Mouse (Mus musculus): ENCODE results near the gene Zfp385a. TPM values are rescaled to one million over a fixed set of nuclear protein-coding genes. Genes with fewer than 3 reads are reported as not detected.

Gene Zfp385a
- polyA plus RNA-seq, 1 experiment from 2014 or later = 24.3 TPM

DNA sequence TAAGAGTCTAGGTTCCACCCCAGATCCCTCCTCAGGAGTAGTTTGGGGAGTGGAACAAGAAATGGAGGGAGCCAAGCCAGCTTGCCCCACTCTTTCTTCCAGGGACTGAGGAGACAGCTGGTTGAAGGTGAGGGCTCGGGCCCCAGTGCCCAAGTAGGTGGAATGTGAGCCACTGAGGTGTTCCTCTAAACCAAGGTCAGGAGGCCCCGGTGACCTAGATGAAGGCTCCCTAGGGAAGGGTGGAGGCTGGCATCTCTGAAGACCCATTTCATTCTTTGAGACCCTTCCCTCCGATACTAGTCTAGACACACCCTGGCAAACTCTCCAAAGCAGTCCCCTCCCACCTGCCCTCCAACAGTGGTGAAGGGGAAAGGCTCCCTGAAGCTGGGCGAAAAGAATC, 17.5 kb downstream of the Zfp385a start:
- Histone ChIP-seq H3K9me3 (replicated peaks) (no peaks in the 10 kb centered on the region), H3K4me3 (peak overlapping the region; percentile 76), H3K27ac (replicated peaks) (peak overlapping the region; percentile 95), H3K27me3 (ENCODE audit: low read depth, poor library complexity, severe bottlenecking) (no peaks in the 10 kb centered on the region), H3K4me1 (peaks cover 48% of the 10 kb centered on the region), H3K36me3 (peaks cover 34% of the 10 kb centered on the region)
- WGBS = 59% methylated on average over 4 of the region's 4 CpGs
- no peak for DNase-seq (ENCODE audit: low spot score)

DNA sequence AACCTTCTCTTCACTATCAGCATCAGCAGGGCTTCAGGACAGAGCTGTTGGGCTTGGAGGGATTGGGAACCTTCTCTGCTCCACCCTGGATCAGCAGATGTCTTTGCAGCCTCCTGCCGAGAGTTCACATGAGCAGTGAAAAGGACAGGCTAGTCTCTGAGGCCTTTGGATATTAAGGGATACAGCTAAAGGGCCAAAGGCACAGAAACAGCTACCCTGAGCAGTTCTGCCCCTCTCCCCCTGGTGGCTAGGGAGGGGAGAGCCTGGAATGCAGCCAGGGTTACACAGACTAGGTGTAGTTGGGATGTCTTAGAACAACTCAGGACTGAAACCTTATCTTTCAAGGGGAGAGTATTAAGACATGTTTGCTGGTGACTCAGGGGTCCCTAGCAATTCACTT, 18.8 kb downstream of the Zfp385a start:
- no peak overlapping the region for H3K27ac ChIP-seq (replicated peaks)
- H3K4me1 ChIP-seq = peaks cover 51% of the 10 kb centered on the region
- no peak overlapping the region for H3K4me3 ChIP-seq
- DNase-seq (ENCODE audit: low spot score) = peak; percentile 44
- H3K36me3 ChIP-seq = peaks cover 47% of the 10 kb centered on the region
- no peaks in the 10 kb centered on the region for H3K9me3 ChIP-seq (replicated peaks)
- H3K27me3 ChIP-seq (ENCODE audit: low read depth, poor library complexity, severe bottlenecking) = no peaks in the 10 kb centered on the region
- WGBS = 62% methylated on average over 1 of the region's 1 CpGs

DNA sequence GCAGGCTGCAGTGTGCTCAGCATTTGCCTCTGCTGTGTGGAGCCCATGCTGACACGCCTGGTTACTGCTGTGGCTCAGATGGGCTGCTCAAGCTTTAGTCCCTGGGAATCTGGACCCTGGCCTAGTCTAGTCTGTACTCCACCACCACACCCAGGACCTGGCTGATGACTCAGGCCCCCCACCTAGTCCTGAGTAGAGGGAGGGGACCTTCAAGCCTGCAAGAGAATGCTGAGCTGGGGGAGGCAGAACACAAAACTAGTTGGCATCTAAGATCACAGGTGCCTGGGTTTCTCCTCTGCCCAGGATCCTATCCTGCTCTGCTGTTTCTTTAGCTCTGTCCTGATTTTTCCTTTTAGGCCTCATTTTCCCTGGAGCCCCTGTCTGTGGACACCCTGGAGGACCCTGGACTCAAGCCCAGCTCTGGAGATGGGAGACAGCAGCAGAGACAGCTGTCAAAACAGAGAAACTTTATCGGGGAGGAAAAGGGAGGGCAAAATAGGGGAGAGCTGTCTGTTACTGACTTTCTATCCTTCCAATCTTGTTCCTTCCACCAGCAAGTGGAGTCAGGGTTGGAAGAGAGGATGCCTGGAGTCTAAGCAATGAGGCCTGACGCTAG, 21.6 kb downstream of the Zfp385a start:
- Histone ChIP-seq H3K4me1 (peaks cover 64% of the 10 kb centered on the region), H3K27me3 (ENCODE audit: low read depth, poor library complexity, severe bottlenecking) (peaks cover 12% of the 10 kb centered on the region), H3K36me3 (peaks cover 60% of the 10 kb centered on the region), H3K9me3 (replicated peaks) (no peaks in the 10 kb centered on the region), H3K4me3 (no peak overlapping the region), H3K27ac (replicated peaks) (no peak overlapping the region)
- 82% methylated on average over 3 of the region's 3 CpGs for WGBS
- no peak for DNase-seq (ENCODE audit: low spot score)

DNA sequence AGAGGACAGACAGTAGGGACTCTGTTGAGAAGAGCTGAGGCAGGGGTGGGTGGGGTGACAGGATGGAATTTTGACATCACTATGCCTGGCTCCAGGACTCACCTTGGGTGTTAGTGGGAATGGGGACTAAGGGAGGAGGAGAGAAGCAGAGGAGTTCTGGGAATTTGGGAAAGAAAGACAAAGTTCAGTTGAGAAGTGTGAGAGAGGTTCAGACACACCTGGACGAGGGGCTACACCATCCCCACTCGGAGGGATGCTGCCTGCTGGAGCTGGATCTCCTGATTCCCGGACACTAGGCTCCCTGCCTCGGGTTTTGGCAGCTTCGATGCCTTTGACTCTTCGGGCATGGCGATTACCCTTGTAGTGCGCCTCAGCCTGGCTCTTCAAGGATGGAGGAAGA, 22.2 kb downstream of the Zfp385a start:
- no peak overlapping the region for H3K27ac ChIP-seq (replicated peaks)
- H3K27me3 ChIP-seq (ENCODE audit: low read depth, poor library complexity, severe bottlenecking) = peaks cover 12% of the 10 kb centered on the region
- peaks cover 60% of the 10 kb centered on the region for H3K36me3 ChIP-seq
- no peak for DNase-seq (ENCODE audit: low spot score)
- H3K9me3 ChIP-seq (replicated peaks) = no peaks in the 10 kb centered on the region
- H3K4me3 ChIP-seq = no peak overlapping the region
- 88% methylated on average over 8 of the region's 8 CpGs for WGBS
- peaks cover 63% of the 10 kb centered on the region for H3K4me1 ChIP-seq

- Histone ChIP-seq H3K4me1 (peaks cover 57% of the 10 kb centered on the region), H3K27ac (replicated peaks) (no peak overlapping the region), H3K27me3 (ENCODE audit: low read depth, poor library complexity, severe bottlenecking) (peaks cover 12% of the 10 kb centered on the region), H3K4me3 (no peak overlapping the region), H3K36me3 (peaks cover 60% of the 10 kb centered on the region), H3K9me3 (replicated peaks) (no peaks in the 10 kb centered on the region)
- no peak for DNase-seq (ENCODE audit: low spot score)
These were observed 22.8 kb downstream of the Zfp385a start for GRCm38 (mm10) chr15:103317120-103317519.

GRCm38 (mm10) chr15:103315979-103316776, 23.7 kb downstream of the Zfp385a start:
- Histone ChIP-seq H3K27me3 (ENCODE audit: low read depth, poor library complexity, severe bottlenecking) (peaks cover 12% of the 10 kb centered on the region), H3K4me1 (peaks cover 47% of the 10 kb centered on the region), H3K36me3 (peaks cover 60% of the 10 kb centered on the region), H3K9me3 (replicated peaks) (no peaks in the 10 kb centered on the region), H3K27ac (replicated peaks) (no peak overlapping the region), H3K4me3 (no peak overlapping the region)
- no peak for DNase-seq (ENCODE audit: low spot score)
- WGBS = 89% methylated on average over 10 of the region's 10 CpGs

GRCm38 (mm10) chr15:103315011-103315502, 24.8 kb downstream of the Zfp385a start:
- H3K27me3 ChIP-seq (ENCODE audit: low read depth, poor library complexity, severe bottlenecking) = peaks cover 17% of the 10 kb centered on the region
- DNase-seq (ENCODE audit: low spot score) = peak; percentile 90
- H3K4me3 ChIP-seq = peak overlapping the region; percentile 50
- WGBS = 3% methylated on average over 18 of the region's 18 CpGs
- H3K9me3 ChIP-seq (replicated peaks) = no peaks in the 10 kb centered on the region
- H3K4me1 ChIP-seq = peaks cover 37% of the 10 kb centered on the region
- peak overlapping the region; percentile 75 for H3K27ac ChIP-seq (replicated peaks)
- H3K36me3 ChIP-seq = peaks cover 50% of the 10 kb centered on the region

- Histone ChIP-seq H3K9me3 (replicated peaks) (no peaks in the 10 kb centered on the region), H3K4me1 (peaks cover 37% of the 10 kb centered on the region), H3K27ac (replicated peaks) (peak overlapping the region; percentile 75), H3K4me3 (peak overlapping the region; percentile 50), H3K27me3 (ENCODE audit: low read depth, poor library complexity, severe bottlenecking) (peaks cover 26% of the 10 kb centered on the region), H3K36me3 (peaks cover 44% of the 10 kb centered on the region)
- 28% methylated on average over 22 of the region's 22 CpGs for WGBS
- DNase-seq (ENCODE audit: low spot score) = peak; percentile 33
These were observed 25.7 kb downstream of the Zfp385a start for GRCm38 (mm10) chr15:103314181-103314580.

DNA sequence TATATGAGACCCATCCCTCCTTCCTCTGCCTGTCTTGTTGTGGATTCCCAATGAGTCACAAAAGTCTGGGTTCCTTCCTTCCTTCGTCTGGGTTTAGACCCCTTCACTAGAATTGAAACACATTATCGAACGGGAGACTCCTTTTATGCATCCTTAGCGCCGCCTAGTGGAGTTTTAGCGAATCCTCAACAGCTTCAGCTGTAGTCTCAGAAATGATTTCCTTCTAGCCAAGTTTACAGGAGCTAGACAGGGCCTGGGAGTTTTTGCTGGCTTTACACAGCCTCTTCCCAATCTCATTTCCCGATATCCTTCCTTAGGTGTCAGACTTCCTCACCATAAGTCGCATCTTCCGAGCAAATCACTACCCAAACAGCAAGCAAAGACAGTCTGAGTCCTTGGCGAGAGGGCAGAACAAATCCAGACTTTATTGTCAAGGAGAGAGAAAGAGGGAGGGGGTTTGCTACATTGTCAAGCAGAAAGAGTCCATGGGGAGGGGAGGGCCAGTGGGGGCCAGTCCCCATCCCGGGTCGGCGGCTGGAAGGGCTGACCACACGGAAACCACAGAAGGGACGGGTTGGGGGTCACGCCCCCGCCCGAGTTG, 26.3 kb downstream of the Zfp385a start:
- peaks cover 32% of the 10 kb centered on the region for H3K27me3 ChIP-seq (ENCODE audit: low read depth, poor library complexity, severe bottlenecking)
- peak overlapping the region; percentile 50 for H3K4me3 ChIP-seq
- peak; percentile 62 for DNase-seq (ENCODE audit: low spot score)
- WGBS = 9% methylated on average over 18 of the region's 18 CpGs
- H3K36me3 ChIP-seq = peaks cover 38% of the 10 kb centered on the region
- H3K4me1 ChIP-seq = peaks cover 43% of the 10 kb centered on the region
- H3K9me3 ChIP-seq (replicated peaks) = no peaks in the 10 kb centered on the region
- peak overlapping the region; percentile 75 for H3K27ac ChIP-seq (replicated peaks)

- Histone ChIP-seq H3K27ac (replicated peaks) (no peak within 1 kb of the TSS), H3K36me3 (peaks cover 7% of the 10 kb centered on the region), H3K9me3 (replicated peaks) (no peaks in the 10 kb centered on the region), H3K4me1 (peaks cover 57% of the 10 kb centered on the region), H3K4me3 (no peak within 1 kb of the TSS), H3K27me3 (ENCODE audit: low read depth, poor library complexity, severe bottlenecking) (peaks cover 43% of the 10 kb centered on the region)
- no peak for DNase-seq (ENCODE audit: low spot score)
- 77% methylated on average over 6 of the region's 6 CpGs for WGBS
These were observed 29.5 kb downstream of the Zfp385a start, which contains the start of gene Gpr84 for GRCm38 (mm10) chr15:103310365-103310910. TSS of gene Gpr84 (minus strand) at chr15:103310612.

- peak overlapping the region; percentile 63; the same call in 1 of the 2 replicates for H3K27ac ChIP-seq (replicated peaks)
- 65% methylated on average over 26 of the region's 26 CpGs for WGBS
These were observed 30.9 kb downstream of the Zfp385a start for GRCm38 (mm10) chr15:103308876-103309580.

More at GRCm38 (mm10) chr15:103308876-103309580, 30.9 kb downstream of the Zfp385a start:
- Histone ChIP-seq H3K36me3 (no peaks in the 10 kb centered on the region), H3K27me3 (ENCODE audit: low read depth, poor library complexity, severe bottlenecking) (peaks cover 34% of the 10 kb centered on the region), H3K4me1 (peaks cover 57% of the 10 kb centered on the region), H3K4me3 (peak overlapping the region; percentile 28), H3K9me3 (replicated peaks) (no peaks in the 10 kb centered on the region)
- no peak for DNase-seq (ENCODE audit: low spot score)

All from midbrain, embryonic 10.5 days (tissue).